Mouse (Mus musculus) small intestine, adult 2 months (tissue): ENCODE data around the gene Srp68.

Experiments used
- CTCF ChIP-seq: fragments of 200-500 bp; IDR thresholded peaks from 2 replicates; pipeline ENCODE4 v1.5.1; 2012; ENCODE audit warnings: low read depth, mild to moderate bottlenecking, control low read depth, inconsistent platforms, low read length, moderate library complexity, mixed read lengths; ENCODE audit not compliant: insufficient replicate concordance, insufficient read length; ENCODE audit errors: extremely low read depth
- POLR2A ChIP-seq: fragments of 200-500 bp; IDR thresholded peaks from 2 replicates; pipeline ENCODE4 v1.6.1; 2012; ENCODE audit warnings: low read depth, mild to moderate bottlenecking, control low read depth, inconsistent platforms, low read length, moderate library complexity

DNA sequence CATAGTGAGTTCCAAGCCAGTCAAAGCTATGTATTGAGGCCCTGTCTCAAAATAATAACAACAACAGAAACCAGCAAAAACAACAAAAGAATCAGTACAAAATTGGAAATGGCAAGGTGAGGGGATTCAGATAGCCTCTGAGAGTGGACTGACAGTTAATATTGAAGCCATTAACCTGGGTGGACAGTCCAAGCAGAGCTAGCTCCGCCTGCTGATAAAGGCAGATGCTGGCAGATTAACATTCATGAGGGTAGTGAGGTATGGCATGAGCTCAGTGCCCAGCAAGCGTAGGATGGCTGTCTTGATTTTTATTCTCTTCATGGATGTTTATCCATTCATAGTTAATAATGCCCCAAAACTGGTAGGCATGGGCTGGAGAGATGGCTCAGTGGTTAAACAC lies 72.9 kb downstream of the Srp68 start:
- TF ChIP-seq CTCF (no peak), POLR2A (no peak)
